Mouse (Mus musculus): ENCODE results near the gene Olfr1109. TPM values are rescaled to one million over a fixed set of nuclear protein-coding genes. Genes with fewer than 3 reads are reported as not detected.

The Olfr1109 gene
- total RNA-seq (2021) = not detected

DNA sequence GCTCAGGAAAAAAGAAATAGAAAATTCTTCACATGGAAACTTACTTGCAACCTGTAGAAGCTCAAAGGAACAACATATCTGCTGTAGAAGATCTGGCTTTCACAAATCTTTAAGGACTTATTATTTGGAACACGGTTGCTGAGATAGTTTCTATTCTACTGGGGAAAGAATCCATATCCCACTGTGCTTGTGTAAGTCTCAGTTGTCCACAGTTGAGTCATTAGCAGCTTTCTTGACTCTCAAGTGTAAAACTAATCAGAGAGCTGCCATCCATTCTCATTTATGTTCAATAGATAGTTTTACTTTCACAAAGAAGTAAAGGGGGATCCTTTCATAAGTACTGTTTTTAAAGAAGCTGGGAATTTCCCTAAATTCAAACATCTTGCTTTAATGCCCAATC is at the start of gene Olfr1109:
Olfr1109 (minus strand) TSS at position 101 of the 400 bp plus-strand sequence.
- DNase-seq = no peak
- intact Hi-C loops (cut with DNase I) = no loop called here

DNA sequence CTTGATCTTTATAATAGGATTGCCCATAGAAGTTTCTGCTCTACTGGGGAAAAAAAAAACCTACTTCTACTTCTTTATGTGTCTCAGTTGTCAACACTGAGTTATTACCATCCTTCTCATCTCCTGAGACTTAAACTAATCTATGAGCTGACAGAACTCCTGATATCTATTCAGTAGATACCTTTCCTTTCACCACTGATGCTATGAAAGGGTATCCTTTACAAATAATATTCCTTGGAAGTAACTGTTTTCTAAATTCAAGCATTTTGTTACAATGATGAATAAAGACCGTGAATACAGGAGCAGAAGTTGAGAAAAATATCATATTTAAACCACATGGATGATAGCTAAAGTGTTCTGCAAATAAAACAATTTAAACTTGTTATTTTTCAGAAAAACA is 44.4 kb upstream of the Olfr1109 start, which contains the start of gene Olfr1110:
Olfr1110 (minus strand) TSS at position 101 of the 400 bp plus-strand sequence.
- intact Hi-C loops (cut with DNase I) = no loop called here
- no peak for DNase-seq

DNA sequence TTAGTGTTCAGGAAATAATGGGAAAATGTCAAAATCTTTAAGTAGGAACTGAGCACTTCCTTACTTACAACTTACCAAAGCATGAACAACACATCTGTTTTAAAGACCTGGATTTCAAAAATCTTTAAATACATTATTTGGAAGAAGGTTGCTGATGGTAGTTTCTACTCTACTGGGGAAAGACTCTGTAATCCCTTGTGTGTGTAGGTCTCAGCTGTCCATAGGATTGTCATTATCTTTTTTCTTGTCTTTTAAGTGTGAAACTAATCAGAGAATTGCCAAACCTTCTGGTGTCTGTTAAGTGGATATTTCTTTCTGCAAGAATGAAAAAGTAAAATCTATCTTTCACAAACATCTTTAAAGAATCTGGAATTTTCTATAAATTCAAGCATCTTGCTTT is 18.7 kb upstream of the Olfr1109 start, which contains the start of gene Olfr259:
Olfr259 (minus strand) TSS at position 101 of the 400 bp plus-strand sequence.
- intact Hi-C loops (cut with DNase I) = no loop called here
- no peak for DNase-seq

GRCm38 (mm10) chr2:87075717-87076116 is 20.1 kb downstream of the Olfr1109 start, which contains the start of gene Olfr1107:
Gene Olfr1107, minus strand, starts transcription at chr2:87075817.
- DNase-seq = no peak
- intact Hi-C loops (cut with DNase I) = no loop called here

DNA sequence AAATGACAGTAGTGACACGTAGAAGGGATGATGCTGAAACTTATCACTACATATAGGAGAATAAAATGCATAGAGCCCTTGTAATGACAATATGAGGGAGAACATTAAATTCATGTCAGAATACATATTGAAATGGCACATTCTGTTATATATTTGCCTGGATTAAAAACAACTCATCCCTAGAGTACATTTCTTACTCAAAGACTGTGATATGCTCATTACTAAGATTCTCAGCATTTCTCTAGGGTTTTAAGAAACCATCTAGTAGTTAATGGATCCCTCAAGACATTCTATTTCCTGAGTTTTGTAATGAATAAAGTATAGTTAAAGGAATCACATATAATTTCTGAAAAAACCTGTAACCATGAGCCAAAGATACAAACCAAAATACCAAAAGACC is 43.6 kb downstream of the Olfr1109 start, which contains the start of gene Olfr1106:
Olfr1106 (minus strand) TSS at position 101 of the 400 bp plus-strand sequence.
- no peak for DNase-seq
- intact Hi-C loops (cut with DNase I) = no loop called here

Other genes starting within 250 kb of the Olfr1109 start
- gene Olfr1095, start 244.3 kb downstream of the Olfr1109 start, total RNA-seq (2021) = not detected
- not detected for gene Gm13723, start 221.2 kb downstream of the Olfr1109 start, total RNA-seq (2021)
- gene Olfr1097, start 203.8 kb downstream of the Olfr1109 start, total RNA-seq (2021) = not detected
- gene Olfr1098, start 171.5 kb downstream of the Olfr1109 start, total RNA-seq (2021) = not detected
- not detected for gene Olfr1099, start 135.3 kb downstream of the Olfr1109 start, total RNA-seq (2021)
- gene Olfr1100, start 116.1 kb downstream of the Olfr1109 start, total RNA-seq (2021) = not detected
- not detected for gene Olfr1101, start 104.8 kb downstream of the Olfr1109 start, total RNA-seq (2021)
- gene Olfr1102, start 97.6 kb downstream of the Olfr1109 start, total RNA-seq (2021) = not detected
- not detected for gene Olfr1104, start 68.9 kb downstream of the Olfr1109 start, total RNA-seq (2021)
- gene Olfr1105, start 59.5 kb downstream of the Olfr1109 start, total RNA-seq (2021) = not detected
- not detected for gene Olfr1106, start 43.7 kb downstream of the Olfr1109 start, total RNA-seq (2021)
- not detected for gene Olfr1107, start 20.2 kb downstream of the Olfr1109 start, total RNA-seq (2021)
- gene Olfr259, start 18.6 kb upstream of the Olfr1109 start, total RNA-seq (2021) = not detected
- gene Olfr1110, start 44.3 kb upstream of the Olfr1109 start, total RNA-seq (2021) = not detected
- gene Olfr1111, start 56.6 kb upstream of the Olfr1109 start, total RNA-seq (2021) = not detected
- not detected for gene Olfr1112, start 91.8 kb upstream of the Olfr1109 start, total RNA-seq (2021)
- gene Olfr1113, start 113.0 kb upstream of the Olfr1109 start, total RNA-seq (2021) = not detected
- not detected for gene Olfr1115, start 152.0 kb upstream of the Olfr1109 start, total RNA-seq (2021)
- gene Olfr1116, start 171.5 kb upstream of the Olfr1109 start, total RNA-seq (2021) = not detected
- gene Olfr1118, start 211.6 kb upstream of the Olfr1109 start, total RNA-seq (2021) = not detected

Data from heart, postnatal 10 days (tissue).